Mouse (Mus musculus) heart, adult 2 months (tissue): Measurements from ENCODE around the gene Ndfip2. TPM values are rescaled to one million over a fixed set of nuclear protein-coding genes. Genes with fewer than 3 reads are reported as not detected.

Source experiments
- DNase-seq, 2 experiments: peaks; one replicate each; pipeline ENCODE4 v3.0.0; 2021
- H3K27ac ChIP-seq: fragments of 200-600 bp; 2 replicates; pipeline ENCODE4 v1.8.1; 2022
- H3K27me3 ChIP-seq: fragments of 200-500 bp; 2 replicates; pipeline ENCODE4 v1.6.1; 2012; ENCODE audit warnings: mild to moderate bottlenecking, low read length, inconsistent platforms, mixed read lengths; ENCODE audit not compliant: control insufficient read depth, insufficient read depth
- H3K36me3 ChIP-seq: fragments of 200-500 bp; 2 replicates; pipeline ENCODE4 v1.6.1; 2012; ENCODE audit warnings: low read length, inconsistent platforms; ENCODE audit not compliant: control insufficient read depth, insufficient read depth
- H3K4me1 ChIP-seq: fragments of 200-500 bp; 2 replicates; pipeline ENCODE4 v1.6.1; 2011; ENCODE audit warnings: low read length; ENCODE audit not compliant: control insufficient read depth, insufficient read depth
- H3K4me3 ChIP-seq: fragments of 200-600 bp; 2 replicates; pipeline ENCODE4 v1.8.1; 2022
- H3K79me2 ChIP-seq: fragments of 200-500 bp; replicated peaks from 2 replicates; pipeline ENCODE4 v1.6.1; 2012; ENCODE audit warnings: mild to moderate bottlenecking, inconsistent platforms, low read length, moderate library complexity, mixed read lengths; ENCODE audit not compliant: control insufficient read depth, insufficient read depth
- H3K9ac ChIP-seq: fragments of 200-500 bp; 2 replicates; pipeline ENCODE4 v1.6.1; 2012; ENCODE audit warnings: low read depth, mild to moderate bottlenecking, control low read depth, inconsistent platforms, low read length, mixed read lengths
- CTCF ChIP-seq: fragments of 200-600 bp; IDR thresholded peaks from 2 replicates; pipeline ENCODE4 v1.8.1; 2022; ENCODE audit warnings: antibody characterized with exemption, mild to moderate bottlenecking, moderate library complexity
- EP300 ChIP-seq: fragments of 200-500 bp; IDR thresholded peaks from 2 replicates; pipeline ENCODE4 v1.6.1; 2011; ENCODE audit warnings: low read depth, low read length, control low read depth; ENCODE audit not compliant: insufficient read depth
- POLR2A ChIP-seq: fragments of 200-500 bp; IDR thresholded peaks from 2 replicates; pipeline ENCODE4 v1.6.1; 2011; ENCODE audit warnings: mild to moderate bottlenecking, low read depth, low read length, control low read depth; ENCODE audit not compliant: insufficient read depth
- WGBS: fragments of 180-500 bp; shearing (Covaris S2); methylation state at CpG from one replicate; pipeline ENCODE4 v1.1.7; 2018; 5-methylcytosine and 5-hydroxymethylcytosine counted together
- intact Hi-C: fragments of 180-260 bp; cut with DNase I; formaldehyde crosslinking; loops from one replicate; pipeline ENCODE4 v1.15.1; 2025
- long read RNA-seq: library from polyadenylated mRNA; stranded (forward); transcript quantifications from one replicate; pipeline ENCODE4 v2.0.0, GENCODE M21; 2021
- polyA plus RNA-seq: library from polyadenylated mRNA; depleted of rRNA; stranded (reverse); fragments of >200 nt; gene quantifications from 2 replicates; pipeline ENCODE4 v1.2.3, GENCODE M21; 2012; rRNA removed
- total RNA-seq, 2 experiments: library from RNA; stranded (reverse); gene quantifications; 2 replicates each; pipeline ENCODE4 v1.2.3; 2021

Ndfip2 gene
- 10 to 100 TPM; 15.6 to 17.6 TPM for total RNA-seq
- 19.3 and 27.0 TPM in 2 replicates for polyA plus RNA-seq
- long read RNA-seq, transcript Ndfip2-206 (8 exons, 2,532 nt): major isoform, 22 of 49 reads
- long read RNA-seq, transcript Ndfip2-202 (8 exons, 1,695 nt): major isoform, 22 of 49 reads
- long read RNA-seq, partial matches to known transcripts: 2 of 49 reads
- long read RNA-seq, other reads (novel, unspliced or antisense): 3 of 49 reads

DNA sequence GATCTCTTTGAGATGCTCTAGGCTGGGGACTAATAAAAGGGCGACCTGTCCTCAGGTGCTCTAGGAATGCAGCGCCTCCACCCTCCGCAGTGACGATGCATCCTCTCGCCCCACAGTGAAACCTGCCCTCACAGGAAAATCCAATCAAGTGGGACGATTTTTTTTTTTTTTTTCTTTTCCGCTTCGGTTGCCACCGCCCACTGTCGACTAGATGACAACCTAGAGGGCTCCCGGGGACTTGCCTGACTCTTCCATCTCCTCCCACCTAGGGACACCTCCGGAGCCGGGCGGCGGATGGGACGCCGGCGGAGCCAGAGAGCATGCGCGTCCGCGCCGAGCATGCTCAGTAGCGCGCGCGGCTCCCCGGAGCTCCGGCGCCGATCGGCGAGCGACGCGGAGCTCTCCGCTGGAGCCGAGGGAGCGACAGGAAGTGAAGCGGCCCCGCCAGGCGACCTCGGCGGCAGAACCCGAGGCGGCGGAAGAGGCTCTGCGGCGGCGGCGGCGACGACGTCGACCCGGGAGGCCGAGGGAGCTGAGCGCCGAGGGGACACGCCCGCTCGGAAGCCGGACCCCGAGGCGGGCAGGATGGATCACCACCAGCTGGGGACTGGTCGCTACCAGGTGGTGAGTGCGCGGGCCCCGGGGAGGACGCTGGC, at the start of gene Ndfip2:
TSS of gene Ndfip2 (plus strand) at position 195 of the 656 bp plus-strand sequence.
- Histone ChIP-seq H3K4me3 (peak within 1 kb of the TSS; percentile 97), H3K27ac (peak within 1 kb of the TSS; percentile 95), H3K27me3 (no peaks in the 10 kb centered on the region), H3K9ac (peak within 1 kb of the TSS; percentile 93), H3K79me2 (0 out of 2 replicates have a peak, but pooled peaks cover 1% of the 10 kb centered on the region), H3K36me3 (no peaks in the 10 kb centered on the region), H3K4me1 (no peaks in the 10 kb centered on the region; the same call in 1 of the 2 replicates)
- intact Hi-C loops: loop anchor here (2.0 to 5.0 kb wide), 3 partner anchors 34 to 639 kb away; partner anchors contain the start of genes Rbm26 and Spry2
- DNase-seq: peak; percentile 93 to 94
- TF ChIP-seq POLR2A (peak; percentile 55), CTCF (peak; percentile 34), EP300 (no peak)
- 1% methylated on average over 65 of the region's 70 CpGs for WGBS

GRCm38 (mm10) chr14:105219525-105220376, 38.6 kb upstream of the Ndfip2 start:
- no peak overlapping the region for H3K27ac ChIP-seq
- no peak overlapping the region for H3K9ac ChIP-seq
- H3K4me3 ChIP-seq: no peak overlapping the region
- 39% methylated on average over 9 of the region's 9 CpGs for WGBS
- intact Hi-C loops: no loop called here
- no peaks in the 10 kb centered on the region for H3K36me3 ChIP-seq
- no peaks in the 10 kb centered on the region for H3K4me1 ChIP-seq
- TF ChIP-seq POLR2A (no peak), CTCF (no peak), EP300 (no peak)
- H3K27me3 ChIP-seq: no peaks in the 10 kb centered on the region
- no peaks in the 10 kb centered on the region for H3K79me2 ChIP-seq
- DNase-seq: no peak

GRCm38 (mm10) chr14:105222240-105222639, 36.1 kb upstream of the Ndfip2 start:
- no peaks in the 10 kb centered on the region for H3K4me1 ChIP-seq
- no peaks in the 10 kb centered on the region for H3K36me3 ChIP-seq
- H3K27me3 ChIP-seq: no peaks in the 10 kb centered on the region
- 74% methylated on average over 4 of the region's 4 CpGs for WGBS
- intact Hi-C loops: no loop called here
- TF ChIP-seq POLR2A: no peak
- TF ChIP-seq CTCF: no peak
- TF ChIP-seq EP300: no peak
- no peak overlapping the region for H3K9ac ChIP-seq
- H3K4me3 ChIP-seq: no peak overlapping the region
- H3K27ac ChIP-seq: no peak overlapping the region
- no peaks in the 10 kb centered on the region for H3K79me2 ChIP-seq
- no peak for DNase-seq

DNA sequence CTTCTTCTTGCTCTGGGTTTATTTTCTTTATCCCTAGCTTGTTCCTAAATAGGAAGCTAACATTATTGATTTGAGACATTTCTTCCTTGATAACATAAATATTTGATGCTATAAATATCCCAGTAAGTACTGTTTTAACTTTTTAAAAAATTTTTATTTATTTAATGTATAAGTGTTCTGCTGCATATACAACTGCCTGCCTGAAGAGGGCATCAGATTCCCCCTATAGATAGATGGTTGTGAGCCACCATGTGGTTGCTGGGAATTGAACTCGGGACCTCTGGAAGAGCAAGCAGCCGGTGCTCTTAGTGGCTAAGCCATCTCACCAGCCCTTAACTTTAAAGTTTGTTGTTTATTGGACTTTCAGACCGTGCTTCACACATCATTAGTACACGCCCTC, 32.6 kb upstream of the Ndfip2 start:
- Histone ChIP-seq H3K4me3 (no peak overlapping the region), H3K79me2 (no peaks in the 10 kb centered on the region), H3K36me3 (no peaks in the 10 kb centered on the region), H3K9ac (no peak overlapping the region), H3K27ac (no peak overlapping the region), H3K4me1 (no peaks in the 10 kb centered on the region), H3K27me3 (no peaks in the 10 kb centered on the region)
- DNase-seq: no peak
- TF ChIP-seq POLR2A (no peak), CTCF (peak; percentile 36)
- 91% methylated on average over 4 of the region's 4 CpGs for WGBS
- intact Hi-C loops: no loop called here

DNA sequence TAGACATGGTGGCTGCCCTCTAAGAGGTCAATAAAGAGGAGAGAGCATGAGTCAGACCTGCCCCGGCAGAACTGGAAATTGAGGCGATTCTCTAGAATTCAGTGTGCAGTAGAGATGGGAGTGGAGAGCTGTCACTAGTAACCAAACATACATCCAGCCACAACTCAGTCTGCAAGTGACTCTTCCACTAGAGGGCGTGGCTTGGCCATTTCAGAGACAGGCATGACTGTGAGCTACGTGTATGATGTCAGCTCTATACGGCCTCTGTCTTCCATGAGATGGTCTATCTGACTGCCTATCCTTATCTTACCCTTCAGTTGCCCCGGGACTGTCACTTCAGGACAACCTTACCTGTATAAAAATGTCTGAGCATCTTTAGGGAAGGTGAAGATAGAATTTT, 26.0 kb upstream of the Ndfip2 start:
- Histone ChIP-seq H3K27me3 (no peaks in the 10 kb centered on the region), H3K36me3 (no peaks in the 10 kb centered on the region), H3K9ac (no peak overlapping the region), H3K4me1 (no peaks in the 10 kb centered on the region), H3K79me2 (no peaks in the 10 kb centered on the region), H3K27ac (no peak overlapping the region), H3K4me3 (no peak overlapping the region)
- peak; percentile 66 for TF ChIP-seq CTCF
- no peak for TF ChIP-seq EP300
- DNase-seq: peak in 1 of 2 experiments; percentile 6
- intact Hi-C loops: loop anchor here (2.0 kb wide), 1 partner anchor 62 kb away; no protein-coding TSS in a partner anchor
- WGBS: 30% methylated on average over 6 of the region's 6 CpGs
